Mouse (Mus musculus) retina, postnatal 1 day (tissue): ENCODE measurements around the gene Ubqln4.
A peak's percentile ranks its signal among the peaks of the same experiment; 100 is the strongest.

Experiments
- DNase-seq: peaks from one replicate; pipeline ENCODE4 v3.0.0-alpha.2; 2012

The Ubqln4 gene

DNA sequence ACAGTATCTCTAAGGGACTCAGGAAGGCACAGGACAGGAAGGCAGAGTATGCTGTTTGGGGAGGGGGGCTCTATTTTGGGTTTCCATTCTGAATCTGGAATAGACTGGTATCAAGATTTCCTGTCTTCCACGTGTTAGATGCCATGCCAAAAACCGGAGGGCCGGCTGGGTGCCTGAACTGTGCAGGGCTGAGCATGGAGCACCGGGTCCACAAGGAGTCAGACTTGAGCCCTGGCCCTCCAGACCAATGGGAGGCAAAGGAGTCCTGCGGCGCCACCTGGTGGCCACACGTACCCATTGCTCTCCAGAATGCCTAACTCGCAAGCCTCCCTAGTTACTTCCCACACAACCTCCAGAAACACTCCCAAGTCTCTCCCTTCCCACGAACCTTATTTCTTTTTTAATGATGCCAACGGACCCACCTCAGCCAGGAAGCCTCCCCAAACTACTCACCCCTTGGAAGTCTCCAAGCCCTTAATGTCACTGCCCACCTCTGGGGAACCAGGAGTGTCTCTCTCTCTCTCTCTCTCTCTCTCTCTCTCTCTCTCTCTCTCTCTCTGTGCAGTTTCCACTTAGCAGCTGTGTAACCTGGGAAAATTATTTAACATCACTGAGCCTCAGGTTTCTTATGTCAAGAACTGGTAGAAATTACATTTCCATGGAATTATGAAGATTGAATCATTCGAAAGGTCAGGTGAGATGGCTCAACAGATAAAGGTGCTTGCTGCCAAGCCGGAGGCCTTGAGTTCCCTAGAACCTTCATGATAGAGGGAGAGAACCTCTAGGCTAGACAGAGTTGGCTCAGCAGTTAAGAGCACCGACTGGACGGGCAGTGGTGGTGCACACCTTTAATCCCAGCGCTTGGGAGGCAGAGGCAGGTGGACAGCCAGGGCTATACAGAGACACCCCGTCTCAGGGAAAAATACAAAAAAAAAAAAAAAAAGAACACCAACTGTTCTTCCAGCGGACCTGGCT lies 27.1 kb upstream of the Ubqln4 start:
- DNase-seq = peak; percentile 93

GRCm38 (mm10) chr3:88527565-88527964 lies 26.0 kb upstream of the Ubqln4 start:
- peak; percentile 62 for DNase-seq

DNA sequence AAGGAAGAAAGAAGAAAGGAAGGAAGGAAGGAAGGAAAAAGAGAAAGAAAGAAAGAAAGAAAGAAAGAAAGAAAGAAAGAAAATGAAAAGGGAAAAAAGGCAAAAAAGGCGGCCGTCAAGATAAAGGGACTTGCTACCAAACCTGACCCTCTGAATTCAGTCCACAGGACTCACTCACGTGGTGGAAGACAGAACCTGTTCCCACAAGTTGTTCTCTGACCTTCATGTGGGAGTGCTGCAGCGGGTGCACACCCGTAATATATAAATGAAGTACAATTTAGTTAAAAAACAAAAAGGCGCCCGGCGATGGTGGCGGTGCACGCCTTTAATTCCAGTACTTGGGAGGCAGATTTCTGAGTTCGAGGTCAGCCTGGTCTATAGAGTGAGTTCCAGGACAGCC lies 24.9 kb upstream of the Ubqln4 start:
- DNase-seq = no peak

DNA sequence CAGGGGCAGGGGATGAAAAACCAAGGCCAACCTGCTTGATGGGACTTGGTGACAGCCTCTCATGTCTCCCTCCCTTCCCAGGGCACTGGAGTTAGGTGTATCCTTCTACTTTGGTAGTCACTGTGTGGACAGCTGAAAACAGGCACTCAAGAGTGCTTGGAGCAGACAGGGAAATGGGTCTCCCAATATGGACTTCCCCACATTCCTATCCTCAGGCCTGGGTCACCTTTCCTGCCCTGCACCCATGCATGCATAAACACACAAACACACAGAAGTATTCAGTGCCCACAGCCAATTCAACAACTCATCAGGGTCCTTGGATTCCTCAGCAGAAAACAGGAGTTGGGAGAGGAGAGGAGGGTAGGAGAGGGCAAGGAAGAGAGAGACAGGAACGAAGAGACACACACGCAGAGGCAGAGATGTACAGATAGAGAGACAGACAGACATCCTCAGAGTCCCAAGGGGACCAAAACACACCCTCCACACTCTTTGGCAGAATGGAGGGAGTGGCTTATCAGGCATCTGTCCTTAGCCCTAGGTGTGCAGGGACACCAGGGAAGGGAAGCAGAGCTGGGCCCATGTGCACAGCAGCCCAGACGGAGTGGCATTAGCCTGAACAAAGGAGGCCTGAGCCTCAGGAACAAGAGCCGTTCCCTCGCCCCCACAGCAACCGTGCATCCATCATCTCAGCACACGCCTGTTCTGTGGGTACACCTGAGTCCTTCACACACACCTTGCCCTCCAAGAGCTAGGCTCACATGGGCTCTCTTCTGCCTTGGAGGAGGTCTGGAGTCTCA lies 24.2 kb upstream of the Ubqln4 start:
- no peak for DNase-seq

- DNase-seq = peak; percentile 52
Observed at GRCm38 (mm10) chr3:88530082-88530864, 23.3 kb upstream of the Ubqln4 start.

DNA sequence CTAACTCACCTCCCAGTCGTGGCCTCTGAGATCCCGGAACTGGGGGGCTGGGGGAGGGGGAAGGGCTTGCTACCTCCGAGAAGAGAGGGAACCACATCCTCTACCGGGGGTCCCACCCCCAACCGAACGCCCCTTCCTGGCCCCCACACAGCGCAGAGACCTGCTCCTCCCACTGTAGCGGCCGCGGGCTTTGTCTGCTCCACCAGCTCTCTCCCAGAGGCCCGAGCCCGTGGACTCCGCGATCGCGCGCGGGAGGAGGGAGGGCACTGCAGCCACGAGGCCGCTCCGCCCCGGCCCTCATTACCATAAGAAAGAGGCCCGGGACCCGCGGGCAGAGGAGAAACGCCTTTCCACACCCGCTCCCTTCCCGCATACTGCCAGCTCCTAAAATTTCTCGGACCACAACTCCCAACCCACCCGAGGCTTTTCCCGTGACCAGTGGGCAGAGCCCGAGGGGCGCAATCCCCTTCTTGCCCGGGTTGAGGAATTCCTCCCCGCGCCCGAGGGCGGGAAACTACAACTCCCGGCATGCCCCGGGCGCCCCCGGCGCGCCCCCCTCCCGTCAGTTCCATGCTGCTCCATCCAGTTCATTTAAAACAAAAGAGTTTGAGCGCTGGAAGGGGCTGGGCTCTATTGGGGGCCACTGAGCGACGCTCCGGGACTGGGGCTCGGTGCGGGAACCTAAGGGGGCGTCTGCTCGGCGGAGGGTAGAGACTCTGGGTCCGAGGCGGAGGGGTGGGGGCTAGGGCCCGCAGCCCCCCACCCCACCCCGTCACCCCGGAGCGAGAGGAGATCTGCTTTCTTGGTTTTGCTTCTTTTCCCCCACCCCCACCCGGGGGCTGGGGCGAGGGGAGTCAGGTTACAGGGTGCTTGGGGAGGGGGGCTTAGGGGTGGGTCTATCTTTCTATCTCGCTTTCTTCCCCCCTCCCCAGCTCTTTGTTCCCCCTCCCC lies 21.9 kb upstream of the Ubqln4 start:
- DNase-seq = peak; percentile 94

- DNase-seq = no peak
Observed at GRCm38 (mm10) chr3:88532299-88532674, 21.3 kb upstream of the Ubqln4 start, which contains the start of gene Mex3a. Gene Mex3a (plus strand): TSS chr3:88532395.

DNA sequence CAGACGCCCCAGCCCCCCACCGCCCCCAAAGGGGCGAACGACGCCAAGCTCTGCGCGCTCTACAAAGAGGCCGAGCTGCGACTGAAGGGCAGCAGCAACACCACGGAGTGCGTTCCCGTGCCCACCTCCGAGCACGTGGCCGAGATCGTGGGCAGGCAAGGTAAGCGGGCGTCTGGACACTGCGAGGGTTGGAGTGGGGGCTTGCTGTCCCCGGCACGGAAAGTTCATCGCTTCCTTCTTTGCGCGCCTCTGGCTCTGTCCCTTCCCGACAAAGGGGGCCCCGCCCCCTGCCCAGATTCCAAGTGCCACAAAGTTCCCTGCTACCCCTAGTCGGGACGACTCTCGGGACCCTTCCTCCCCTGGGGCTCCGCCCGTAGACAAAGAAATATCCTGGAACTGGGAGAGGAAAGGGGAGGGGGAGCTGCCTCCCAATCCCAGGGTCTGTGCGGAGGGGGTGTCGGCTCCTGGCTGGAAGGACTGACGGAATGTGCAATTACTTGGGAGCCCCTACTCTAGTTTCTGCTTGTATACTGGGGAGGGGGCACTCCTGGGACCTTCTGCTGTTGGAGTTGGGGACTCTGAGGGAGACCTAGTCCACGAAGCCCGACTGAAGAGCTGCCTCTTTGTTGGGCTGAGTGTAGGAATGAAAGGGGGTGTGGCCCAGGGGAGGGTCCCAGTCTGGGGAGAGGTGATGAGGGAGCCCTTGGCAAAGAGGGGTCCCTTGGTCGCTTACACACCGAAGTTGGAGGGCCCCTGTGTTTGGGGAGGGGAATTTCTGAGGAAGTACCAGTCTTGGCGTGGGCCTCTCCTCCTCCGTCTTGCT lies 20.7 kb upstream of the Ubqln4 start:
- DNase-seq = peak; percentile 73

DNA sequence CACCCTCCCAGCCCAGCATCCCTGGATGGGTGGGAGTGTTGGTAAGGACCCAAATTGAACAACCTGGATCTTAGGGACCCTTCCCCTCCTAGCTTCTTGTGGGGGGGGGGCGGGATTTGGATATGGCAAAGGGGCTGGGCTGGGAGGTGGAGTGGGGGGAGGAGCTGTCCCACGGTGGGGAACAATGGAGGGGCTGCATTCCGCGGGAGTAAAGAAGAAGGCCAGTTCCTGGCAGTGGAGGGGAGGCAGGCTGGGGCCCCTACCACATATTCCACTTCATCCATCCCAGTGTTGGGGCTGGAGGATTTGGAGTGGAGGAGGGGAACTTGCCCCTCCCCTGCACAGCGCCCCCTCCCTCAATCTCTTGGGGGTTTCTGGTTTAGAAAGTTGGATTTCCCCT lies 19.9 kb upstream of the Ubqln4 start:
- no peak for DNase-seq

GRCm38 (mm10) chr3:88535005-88535404 lies 18.6 kb upstream of the Ubqln4 start:
- DNase-seq = no peak

DNA sequence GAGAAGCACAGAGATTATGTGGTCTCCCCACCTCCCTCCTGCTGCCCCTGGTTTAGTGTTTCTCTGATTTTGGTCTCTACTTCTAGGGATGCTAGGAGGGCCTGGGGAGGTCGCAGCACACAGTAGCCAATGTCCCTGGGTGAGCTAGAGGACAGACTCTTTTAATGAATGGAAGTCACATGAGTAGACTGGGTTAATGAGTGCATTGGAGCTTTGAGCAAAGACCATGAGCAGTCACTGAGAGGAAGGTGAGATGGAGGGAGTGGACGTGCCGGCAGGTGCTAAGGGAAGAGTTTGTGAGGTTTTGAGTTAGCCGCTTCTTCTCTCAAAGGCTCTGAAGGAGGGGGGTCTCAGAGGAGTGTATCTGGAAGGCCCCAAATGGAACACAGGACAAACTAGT lies 18.0 kb upstream of the Ubqln4 start:
- DNase-seq = no peak

GRCm38 (mm10) chr3:88536103-88536930 lies 17.2 kb upstream of the Ubqln4 start:
- peak; percentile 85 for DNase-seq

GRCm38 (mm10) chr3:88537146-88537545 lies 16.4 kb upstream of the Ubqln4 start:
- no peak for DNase-seq

GRCm38 (mm10) chr3:88538271-88539145 lies 15.1 kb upstream of the Ubqln4 start:
- DNase-seq = peak; percentile 49

DNA sequence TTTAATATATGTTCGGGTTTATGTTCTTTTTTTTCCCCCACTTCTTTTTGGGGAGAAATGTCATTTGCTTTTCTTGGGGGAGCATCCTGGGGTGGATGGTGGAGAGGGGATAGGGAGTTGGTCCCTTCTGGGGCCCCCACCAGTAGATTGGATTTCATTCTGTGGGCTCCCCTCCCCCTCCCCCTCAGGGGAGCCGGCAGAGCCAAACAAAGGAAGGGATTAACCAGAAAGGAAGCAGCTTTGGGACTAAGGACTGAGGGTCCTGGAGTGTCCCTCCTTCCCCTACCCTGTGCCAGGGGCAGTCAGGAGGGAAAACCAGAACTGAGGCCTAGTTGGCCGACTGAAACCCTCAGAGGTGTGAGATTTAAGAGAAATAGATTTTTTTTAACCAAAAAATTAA lies 14.2 kb upstream of the Ubqln4 start:
- DNase-seq = peak; percentile 73

- no peak for DNase-seq
Observed at GRCm38 (mm10) chr3:88540085-88540484, 13.5 kb upstream of the Ubqln4 start.

DNA sequence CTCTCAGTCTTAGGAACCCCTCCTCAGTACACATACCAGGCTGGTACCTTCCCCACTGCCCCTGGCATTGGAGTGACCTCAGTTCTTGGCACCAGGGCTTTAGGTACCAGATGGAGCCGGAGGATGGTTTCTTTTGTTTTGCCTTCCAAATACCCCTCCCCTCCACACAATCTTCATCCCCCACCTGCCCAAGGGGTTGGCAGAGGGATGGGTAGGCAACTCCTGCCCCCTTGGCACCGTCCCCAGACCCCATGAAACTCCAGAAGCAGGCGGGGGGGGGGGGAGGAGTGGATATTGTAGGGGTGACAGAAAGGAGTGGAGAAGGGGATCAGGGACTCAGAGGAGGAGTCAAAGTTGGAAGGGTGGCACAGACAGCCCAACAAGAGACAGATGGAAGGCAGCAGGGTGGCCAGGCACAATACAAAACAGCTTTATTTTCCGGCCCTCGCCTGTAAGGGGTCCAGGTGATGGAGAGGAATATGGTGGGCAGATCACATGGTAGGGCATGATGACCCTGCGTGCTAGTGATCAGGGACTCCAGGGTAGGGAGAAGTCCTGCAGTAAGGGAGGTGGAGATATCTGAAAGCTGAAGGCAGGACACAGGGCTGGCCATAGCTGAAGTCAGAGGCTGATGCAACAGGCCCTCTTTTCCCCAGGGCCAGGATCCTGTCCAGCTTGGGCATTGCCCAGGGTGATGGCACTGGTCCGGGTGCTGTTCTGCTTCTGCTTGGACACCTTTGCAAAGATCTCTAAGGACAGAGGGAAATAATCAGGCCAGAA lies 11.7 kb upstream of the Ubqln4 start:
- no peak for DNase-seq

- DNase-seq = no peak
Observed at GRCm38 (mm10) chr3:88542486-88542885, 11.1 kb upstream of the Ubqln4 start.
